Mouse (Mus musculus) c-Kit-positive CD71-negative TER-119-negative erythroid progenitor cells, embryonic 14.5 days (primary cell): Measurements from ENCODE around the gene Chtop.

Experiments
- DNase-seq: peaks from one replicate; pipeline ENCODE4 v3.0.0-alpha.2; 2013; ENCODE audit warnings: low read depth

Chtop gene

DNA sequence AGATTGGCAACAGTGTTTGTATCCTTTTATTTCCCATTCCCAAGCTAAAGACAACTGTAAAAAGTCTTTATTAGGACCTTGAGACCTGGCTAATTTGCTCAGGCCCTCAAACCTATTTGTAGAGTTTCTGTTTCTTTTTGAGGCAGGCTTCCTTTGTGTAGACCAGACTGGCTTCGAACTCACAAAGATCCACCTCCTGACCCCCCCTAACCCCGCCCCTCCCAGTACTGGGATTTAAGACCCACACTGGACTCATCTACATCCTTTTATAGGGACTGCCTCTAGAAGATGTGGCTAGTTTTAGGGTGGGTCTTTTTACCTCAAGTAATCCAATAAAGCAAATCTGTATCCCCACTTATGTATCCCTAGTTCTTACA, 437 bp upstream of the Chtop start:
- no peak for DNase-seq

DNA sequence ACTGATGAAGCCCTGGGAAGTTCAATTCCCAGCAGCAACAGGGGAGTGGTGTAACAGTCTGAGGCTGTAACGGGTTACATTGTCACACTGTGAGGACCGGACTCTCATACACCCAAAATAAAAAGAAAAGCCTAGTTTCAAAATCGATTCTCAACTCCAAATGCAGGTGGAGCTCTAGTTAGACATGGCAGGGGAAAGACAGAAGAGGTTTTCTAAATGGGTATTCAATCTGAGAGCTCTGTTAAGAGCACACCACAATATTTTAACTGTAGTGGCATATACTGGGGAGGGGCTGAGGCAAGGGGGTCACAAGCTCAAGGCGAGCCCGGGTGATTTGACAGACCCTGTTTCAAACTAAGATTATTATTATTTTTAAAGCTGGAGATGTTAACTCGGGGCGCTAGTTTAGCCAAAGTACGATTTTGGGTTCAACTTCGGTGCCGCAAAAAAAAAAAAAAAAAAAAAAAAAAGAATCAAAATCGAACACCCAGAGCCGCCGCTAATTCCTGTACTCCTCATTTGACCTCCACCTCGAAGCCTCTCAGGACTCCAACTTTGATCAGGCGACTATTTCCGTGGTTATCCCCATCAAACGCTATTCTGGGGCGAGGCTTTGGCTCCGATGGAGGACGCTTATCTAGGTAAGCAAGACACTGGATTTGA, 880 bp downstream of the Chtop start:
- DNase-seq: peak; percentile 18

DNA sequence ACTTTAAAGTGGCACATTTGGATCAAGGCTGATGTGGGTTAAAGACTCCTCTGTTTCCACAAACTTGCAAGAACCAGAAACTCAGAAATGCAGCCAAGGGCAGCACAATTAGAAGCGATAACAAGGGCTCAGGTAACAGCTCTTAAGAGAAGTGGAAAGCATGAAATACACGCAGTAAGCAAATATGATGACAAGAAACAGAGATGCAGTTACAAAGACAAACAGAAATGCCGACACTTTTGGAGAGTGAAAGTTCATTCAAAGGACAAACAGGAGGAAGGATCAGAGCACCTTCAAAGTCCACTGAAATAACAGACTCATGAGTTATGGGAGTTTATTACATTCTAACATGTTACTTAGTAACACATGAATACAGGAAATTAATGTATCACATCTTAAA, 2.9 kb downstream of the Chtop start:
- DNase-seq: no peak

DNA sequence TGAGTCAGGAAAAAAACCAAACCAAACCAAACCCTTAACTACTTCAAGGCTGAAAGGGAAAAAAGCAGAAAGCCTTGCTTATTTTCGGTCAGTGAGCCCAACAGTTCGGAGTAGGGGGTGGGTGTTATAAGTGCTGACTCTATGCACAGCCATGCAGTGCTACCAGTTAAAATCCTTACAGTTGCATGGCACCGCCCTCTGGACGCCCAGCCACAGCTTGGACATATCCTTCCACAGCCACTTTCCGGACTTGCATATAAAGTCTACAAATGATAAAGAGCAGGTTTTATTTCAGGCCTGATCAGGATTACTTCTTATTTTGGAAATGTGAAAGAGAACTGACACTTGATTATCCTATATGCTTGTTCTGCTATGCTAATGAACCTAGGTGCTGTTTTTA, 4.1 kb downstream of the Chtop start:
- DNase-seq: no peak

DNA sequence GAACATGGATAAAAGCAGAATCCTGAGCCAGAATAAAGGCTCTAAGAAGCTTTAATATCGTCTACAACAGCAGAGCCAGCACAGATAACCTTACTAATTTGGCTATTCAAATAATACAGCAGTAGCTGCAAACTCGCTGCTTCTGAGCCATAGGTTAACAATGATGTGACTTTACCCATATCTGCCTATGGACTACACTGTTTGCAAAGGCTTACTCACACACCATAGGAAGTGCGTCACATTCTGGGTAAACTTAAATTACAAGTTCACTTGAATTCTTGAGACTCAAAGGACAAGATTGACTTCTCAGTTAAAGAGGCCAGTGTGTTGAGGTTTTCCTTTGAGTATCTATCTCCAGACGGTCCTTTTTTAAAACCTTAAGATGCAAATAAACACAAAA, 5.9 kb downstream of the Chtop start:
- no peak for DNase-seq

DNA sequence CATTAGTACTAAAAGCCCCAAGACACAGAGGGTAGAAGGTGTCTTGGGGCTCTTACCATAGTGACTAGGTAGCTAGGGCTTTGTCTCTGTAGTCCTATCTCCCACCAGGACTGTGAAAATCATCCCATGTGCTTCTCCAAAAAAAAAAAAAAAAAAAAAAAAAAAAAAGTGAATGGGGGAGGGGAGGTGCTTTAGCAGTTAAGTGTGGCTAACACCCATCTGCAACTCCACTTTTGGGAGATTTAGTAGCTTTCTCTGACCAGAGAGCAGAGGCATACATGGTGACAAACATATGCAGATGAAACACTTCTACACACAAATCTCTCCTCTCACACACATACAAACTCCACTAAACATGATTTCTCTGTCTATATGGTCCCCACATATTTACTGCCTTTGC, 11.7 kb downstream of the Chtop start:
- no peak for DNase-seq

DNA sequence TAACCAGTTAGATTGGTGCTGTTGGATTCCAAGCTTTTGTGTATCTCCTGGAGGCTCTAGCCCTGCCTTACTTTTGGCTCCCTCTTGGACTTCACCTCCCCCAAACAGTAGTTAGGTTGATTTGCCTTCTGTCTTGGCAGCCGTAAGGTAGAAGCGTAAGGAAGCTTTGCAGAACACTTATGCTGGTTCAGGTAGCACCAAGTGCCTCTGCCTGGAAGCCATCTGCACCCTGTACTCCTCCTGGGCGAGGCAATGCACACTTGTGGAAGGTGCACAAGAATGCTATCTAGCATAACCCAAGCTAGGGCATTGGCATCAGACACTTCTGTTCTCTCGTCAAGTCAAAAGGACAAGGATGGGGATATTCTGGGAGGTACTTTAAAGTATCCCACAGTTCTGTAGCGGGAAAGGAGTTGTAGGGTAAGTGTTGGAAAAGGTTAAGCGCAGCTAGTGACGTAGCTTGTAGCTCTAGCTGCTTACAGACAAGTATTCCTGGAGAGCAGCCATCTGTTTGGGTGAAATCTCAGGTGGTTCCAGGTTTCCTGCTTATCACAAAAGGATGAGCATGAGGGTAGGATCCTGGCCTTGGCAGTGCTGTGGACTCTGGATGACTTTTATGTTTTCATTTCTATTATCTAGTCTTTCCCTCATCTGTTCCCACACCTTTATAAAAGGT, 13.3 kb downstream of the Chtop start:
- DNase-seq: no peak

DNA sequence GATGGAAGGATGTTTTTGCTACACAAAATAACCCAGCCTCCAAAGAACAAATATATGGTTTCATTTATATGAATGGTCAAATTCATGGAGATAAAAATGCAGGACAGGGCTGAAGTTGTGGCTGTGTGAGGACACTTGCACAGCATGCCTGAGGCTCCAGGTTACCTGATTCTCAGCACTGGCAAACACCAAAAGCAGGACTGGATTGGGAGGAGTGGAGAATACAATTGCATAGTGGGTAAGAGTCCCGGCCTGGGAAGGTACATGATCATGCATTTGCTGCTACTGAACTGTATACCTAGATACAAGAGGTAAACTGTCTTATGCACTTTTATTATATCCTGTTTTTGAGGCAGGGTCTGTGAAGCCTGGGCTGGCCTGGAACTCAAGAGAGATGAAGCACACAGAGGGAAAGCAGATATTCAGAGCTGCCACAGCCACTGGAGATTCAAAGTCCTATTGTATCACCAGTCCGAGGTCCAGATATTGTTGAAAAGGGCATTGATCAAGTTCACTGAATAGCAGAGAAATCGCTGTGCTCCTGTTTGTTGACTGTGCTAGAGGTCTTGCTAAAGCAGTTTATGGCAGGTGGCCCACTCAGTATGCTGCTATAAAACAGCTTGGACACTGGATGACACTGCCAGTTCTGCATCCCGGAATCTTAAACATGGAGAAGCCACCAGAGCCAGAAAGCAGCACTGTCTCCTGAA, 15.3 kb downstream of the Chtop start:
- DNase-seq: no peak

DNA sequence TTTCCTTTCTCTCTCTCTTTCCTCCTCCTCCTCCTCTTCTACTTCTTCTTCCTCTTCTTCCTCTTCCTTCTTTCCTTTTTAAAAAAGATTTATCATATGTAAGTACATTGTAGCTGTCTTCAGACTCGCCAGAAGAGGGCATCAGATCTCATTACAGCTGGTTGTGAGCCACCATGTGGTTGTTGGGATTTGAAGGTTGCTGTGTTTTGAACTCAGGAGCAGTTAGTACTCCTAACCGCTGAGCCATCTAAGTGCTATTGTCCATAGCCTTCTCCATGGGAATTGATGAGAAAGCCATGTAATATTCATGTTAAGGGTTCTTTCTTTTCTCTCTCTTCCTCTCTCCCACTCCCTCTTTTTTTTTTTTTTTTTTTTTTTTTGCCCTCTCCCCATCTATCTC, 17.9 kb downstream of the Chtop start:
- DNase-seq: no peak

DNA sequence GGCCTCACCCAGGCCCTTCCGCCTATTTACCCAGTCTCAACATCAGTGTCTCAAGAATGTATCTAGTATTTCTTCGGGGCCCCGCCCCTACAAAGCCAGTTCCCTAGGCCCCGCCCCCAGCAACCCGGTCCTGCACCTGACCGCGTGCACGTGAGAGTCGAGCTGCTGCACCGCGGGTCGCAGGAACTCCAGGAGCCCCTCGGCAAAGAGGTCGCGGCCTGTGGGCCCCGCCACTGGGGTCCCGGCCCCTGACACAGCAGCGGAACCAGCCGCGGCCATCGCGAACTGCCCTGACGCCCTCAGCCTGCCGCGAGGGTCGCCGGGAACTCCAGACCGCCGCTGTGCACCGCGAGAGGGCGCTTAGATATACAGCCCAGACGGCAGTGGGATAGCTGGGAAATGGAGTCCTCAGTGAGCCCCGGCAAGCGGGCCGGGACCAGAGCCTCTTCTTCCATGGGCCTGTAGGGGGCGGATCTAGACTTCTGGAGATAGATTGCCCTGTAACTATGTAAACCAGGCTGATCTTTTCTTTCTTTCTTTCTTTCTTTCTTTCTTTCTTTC, 18.5 kb downstream of the Chtop start, which contains the start of gene Snapin:
TSS of gene Snapin (minus strand) at position 338 of the 561 bp plus-strand sequence.
- peak; percentile 95 for DNase-seq

DNA sequence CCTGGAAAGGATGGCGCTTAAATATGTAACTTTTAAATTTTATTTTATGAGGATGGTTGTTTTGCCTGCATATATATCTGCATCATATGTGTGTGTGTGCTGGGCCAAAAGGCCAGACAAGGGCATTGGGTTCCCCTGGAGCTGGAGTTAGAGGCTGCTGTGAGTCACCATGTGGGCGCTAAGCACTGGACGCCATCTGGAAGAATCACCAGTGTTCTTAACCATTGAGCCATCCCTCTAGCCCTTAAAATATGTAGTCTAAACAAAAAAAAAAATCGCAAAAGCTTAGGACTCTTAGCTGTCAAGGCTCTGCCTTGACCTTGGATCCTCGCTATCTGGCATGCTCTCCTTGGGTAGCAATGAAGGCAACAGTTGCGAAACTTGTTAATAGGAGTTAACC, 20.7 kb downstream of the Chtop start:
- no peak for DNase-seq

DNA sequence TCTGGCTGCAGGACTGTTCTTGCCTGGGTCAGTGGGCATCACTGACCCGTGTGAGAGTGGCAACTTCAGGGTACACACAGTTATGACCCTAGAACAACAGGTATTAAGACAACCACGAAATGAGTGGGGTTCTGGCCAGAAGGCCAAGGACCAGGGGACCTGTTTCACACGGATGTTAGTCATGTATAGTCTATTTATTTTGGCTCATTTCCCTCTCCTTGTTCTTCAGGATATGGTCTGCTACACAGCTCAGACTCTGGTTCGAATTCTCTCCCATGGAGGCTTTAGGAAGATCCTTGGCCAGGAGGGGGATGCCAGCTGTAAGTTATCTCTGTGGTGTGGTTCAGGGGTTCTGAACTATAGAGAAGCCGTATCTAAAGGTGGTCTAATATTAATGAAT, 22.3 kb downstream of the Chtop start:
- DNase-seq: no peak

DNA sequence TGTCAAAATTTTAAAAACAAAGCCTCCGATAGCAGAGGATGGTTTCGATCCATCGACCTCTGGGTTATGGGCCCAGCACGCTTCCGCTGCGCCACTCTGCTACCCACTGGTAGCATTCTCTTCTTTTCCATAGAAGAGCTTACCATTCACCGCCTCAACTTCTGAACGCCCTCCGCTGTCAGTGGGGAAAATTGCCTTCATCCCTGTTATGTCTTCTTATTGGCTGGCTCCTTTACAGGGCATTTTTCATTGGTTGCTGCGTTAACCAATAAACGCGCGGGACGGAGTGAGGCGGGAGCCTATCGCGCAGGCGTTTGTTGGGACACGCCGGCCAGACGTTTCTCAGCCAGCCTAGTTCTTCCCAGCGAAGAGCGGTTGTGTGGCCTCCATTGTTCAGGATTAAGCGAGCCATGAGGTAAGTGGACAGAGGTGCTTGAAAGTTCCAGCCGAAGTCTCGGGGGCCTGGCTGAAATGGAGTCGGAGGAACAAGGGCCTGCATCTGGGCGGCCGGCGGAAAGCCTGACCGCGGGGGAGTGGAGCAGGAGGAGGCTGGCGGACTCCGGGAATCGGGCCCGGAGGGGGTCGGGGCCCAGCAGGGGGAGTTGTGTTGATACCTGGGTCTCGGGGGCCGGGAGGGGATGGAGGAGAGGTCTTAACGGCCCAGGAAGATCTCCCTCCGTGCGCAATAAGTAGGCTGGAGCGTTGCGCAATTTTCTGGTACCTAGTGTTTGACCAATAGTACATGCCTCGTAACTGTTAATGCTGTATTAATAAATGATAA, 33.3 kb downstream of the Chtop start, which contains the start of gene Ilf2:
TSS of gene Ilf2 (plus strand) at position 296 of the 781 bp plus-strand sequence.
- peak; percentile 94 for DNase-seq

DNA sequence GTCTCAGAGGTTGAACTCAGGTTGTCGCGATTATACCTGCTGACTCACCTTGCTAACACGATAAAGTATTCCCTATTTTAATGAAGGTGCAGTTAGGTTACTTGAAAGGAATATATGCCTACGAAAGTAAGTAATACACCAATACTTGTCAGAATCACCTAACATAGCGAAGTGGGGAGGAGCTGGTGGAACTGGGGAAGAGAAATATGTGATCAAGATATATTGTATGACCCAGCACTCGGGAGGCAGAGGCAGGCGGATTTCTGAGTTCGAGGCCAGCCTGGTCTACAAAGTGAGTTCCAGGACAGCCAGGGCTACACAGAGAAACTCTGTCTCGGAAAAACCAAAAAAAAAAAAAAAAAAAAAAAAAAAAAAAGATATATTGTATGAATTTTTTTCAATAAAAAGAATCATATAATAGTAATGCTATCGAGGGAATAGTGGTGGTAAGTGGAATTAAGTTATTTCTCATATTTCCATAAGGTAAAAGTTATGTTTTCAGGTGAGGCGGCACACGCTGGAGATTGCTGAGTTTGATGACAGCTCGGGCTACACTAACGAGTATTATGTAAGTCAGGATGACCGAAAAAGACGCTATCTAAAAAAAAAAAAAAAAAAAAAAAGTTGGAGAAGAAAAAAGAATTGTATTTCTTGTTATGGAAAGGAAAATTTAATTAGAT, 34.0 kb downstream of the Chtop start:
- no peak for DNase-seq

DNA sequence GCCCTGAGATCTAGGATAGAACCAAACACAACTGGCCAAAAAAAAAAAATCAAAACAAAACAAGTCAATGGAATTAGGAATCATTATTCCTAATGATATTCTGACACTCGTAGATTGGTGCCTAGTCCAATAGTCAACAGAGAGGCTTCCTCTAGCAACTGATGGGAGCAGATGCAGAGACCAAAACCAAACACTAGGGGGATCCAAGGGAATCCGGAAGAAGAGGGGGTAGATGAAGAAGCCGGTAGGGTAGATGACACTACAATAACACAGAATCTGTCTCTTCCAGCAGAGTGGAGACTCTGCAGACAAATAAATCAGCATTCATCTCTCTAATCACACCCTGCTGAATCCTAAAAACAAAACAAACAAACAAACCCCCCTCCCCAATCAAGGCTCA, 37.1 kb downstream of the Chtop start:
- peak; percentile 60 for DNase-seq

DNA sequence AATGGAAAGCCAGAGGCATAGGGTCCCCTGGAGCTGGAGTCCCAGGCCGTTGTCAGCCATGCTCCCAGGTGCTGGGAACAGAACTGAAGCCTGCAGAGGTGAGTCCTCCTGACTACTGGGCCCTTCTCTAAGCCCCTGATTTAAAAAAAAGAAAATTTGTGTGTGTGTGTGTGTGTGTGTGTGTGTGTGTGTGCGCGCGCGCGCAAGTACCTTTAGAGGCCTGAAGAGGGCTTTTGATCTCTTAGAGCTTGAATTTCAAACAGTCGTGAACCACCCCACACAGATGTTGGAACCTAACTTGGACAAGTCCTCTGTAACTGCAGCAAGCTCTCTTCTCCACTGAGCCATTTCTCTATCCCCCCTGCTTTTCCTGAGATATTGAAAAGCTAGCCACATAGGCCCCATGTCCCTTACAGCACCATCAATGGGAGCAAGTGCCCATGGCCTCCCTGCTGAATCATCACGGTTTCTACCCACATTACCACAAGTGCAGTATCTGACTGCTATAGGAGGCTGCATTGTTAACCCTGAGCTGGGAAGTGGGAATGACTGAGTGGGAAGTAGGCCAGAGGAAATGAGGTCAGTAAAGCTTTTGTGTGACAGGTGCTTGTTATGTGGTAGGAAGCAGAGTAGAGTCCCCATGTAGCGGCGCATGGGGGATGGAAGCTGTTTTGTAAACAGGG, 41.5 kb downstream of the Chtop start:
- no peak for DNase-seq

DNA sequence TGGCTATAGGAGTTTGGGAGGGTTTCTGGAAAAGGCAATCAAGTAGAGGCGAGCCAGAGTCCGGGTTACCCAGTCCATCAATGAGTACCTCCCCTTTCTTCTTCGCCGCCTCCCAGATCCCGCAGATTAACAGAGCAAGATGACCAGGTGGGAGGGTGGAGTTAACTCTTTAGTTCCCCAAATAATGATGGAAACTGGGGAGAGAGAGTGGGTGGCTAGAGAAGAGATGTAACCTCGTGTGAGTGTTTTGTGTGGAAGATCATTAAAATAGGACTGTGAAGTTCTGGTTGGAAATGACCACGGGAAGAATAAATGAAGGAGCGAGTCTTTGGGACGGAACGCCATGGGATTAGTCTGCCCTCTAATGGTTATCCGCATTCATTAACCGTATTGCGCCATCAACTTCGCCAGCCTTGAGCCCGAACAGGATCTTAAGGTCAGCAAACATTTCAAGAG, 43.0 kb downstream of the Chtop start:
- peak; percentile 58 for DNase-seq

DNA sequence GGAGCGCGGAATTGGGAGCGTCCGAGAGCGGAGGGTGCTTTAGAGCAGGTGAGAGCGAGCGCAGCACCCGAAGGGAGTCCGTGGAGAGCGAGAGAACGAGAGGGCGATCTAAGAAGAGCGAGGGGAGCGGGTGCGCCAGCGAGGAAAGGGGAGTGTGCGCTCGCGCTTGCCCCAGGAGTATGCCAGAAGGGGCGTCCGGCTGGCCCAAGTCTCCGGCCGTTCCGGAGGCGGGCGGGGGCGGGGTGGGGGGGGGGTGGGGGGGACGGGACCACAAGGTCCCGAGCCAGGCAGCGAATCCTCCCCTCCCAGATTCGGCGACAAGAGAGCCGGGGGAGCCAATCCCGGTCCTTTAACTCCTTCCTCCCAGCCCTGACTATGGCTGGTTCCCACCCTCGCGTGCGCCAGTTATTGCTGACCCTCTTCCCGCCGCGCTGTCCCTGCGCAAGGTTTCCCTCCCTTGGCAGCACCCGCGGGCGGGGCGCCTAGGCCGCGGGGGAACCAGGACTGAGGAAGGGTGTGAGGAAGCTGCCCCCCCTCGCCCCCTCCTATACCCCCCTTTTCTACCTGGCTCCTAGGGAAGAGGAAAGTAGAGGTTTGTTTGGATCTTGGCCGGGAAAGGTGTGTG, 43.5 kb downstream of the Chtop start, which contains the start of gene Npr1:
TSS of gene Npr1 (minus strand) at position 181 of the 625 bp plus-strand sequence.
- no peak for DNase-seq

DNA sequence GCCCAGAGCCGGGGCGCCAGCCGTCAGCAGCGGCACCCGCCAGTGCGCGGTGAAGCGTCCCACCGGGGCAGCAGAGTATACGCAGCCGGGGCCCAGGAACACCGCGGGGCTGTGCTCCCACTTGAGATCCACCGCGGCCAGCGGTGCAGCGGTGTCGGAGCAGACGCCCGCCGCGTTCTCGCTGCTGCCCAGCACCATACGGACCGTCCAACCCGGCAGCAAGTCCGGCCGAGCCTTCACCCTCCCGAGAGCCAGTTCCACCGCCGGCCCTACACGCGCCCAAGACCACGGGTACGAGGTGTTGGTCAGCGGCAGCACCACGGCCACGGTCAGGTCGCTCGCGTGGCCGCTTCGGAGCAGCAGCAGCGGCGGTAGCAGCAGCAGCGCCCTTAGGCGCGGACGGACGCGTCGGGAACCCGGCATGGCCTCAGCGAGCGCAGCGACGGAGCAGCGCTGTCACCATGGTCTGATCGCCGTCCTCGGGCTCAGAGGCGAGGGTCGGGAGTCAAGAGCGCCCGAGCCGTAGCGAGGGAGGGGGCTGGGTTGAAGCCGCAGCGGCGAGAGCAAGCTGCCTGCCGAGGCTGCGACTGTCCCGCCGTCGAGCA, 44.1 kb downstream of the Chtop start:
- no peak for DNase-seq

DNA sequence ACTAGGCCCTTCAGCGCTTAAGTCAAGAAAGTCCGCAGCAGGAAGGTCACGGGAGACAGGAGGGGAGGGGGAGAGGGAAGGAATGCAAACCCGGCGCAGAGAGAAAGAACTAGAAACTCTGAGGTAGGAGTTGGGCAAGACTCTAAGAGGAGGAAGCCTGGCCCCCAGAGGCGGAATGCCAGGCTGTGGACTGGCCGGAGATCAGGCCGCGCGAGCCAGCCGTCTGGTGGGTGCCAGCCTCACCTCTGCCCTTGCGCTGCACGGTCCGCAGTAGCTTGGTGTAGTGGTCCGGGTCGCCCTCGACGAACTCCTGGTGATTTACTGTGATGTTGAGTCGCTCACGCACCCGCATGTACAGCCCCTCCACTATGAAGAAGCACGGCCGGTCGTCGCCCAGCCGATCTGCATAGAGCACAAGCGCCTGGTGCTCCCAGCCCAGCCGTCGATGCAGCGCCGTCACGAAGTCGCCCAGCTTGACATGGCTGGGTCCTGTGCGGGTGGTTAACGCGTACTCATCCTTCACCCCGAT, 44.7 kb downstream of the Chtop start:
- no peak for DNase-seq
